Mouse (Mus musculus) layer of hippocampus, postnatal 36 days (tissue): ENCODE measurements around the gene Ldhb. TPM values are rescaled to one million over a fixed set of nuclear protein-coding genes. Genes with fewer than 3 reads are reported as not detected.
"Not testable (repeated sequence)": the region's sequence is repeated elsewhere in the genome, so short reads cannot be mapped to it uniquely, and the experiment has no call there.

Source experiments
- DNase-seq, 2 experiments: peaks; one replicate each; pipeline ENCODE4 v3.0.0; 2022
- total RNA-seq, 2 experiments: library from RNA; stranded (reverse); gene quantifications; 2 replicates each; pipeline ENCODE4 v1.2.3; 2021

The Ldhb gene
- 100 to 1,000 TPM; 518 to 567 TPM for total RNA-seq

GRCm38 (mm10) chr6:142507785-142508162 lies at the start of gene Ldhb:
Ldhb (minus strand) TSS chr6:142507957.
- DNase-seq: peak; percentile 90

DNA sequence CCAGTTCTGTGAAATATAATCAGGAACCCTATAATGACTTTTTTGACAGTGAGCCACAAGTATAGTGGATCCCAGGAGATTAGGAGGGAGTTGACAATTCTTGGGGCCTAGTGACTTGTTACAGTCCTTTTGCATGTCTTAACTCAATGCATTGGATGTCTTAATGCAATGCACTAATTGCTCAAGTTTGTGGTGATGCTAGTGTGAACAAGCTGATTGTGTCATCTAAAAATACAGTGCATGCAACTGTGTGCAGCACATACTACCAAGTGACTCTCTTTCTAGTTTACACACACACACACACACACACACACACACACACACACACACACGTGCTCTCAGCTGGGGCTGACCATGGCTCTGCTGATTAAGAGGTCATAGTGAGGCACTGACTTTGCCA lies 48.2 kb upstream of the Ldhb start:
- no peak for DNase-seq

DNA sequence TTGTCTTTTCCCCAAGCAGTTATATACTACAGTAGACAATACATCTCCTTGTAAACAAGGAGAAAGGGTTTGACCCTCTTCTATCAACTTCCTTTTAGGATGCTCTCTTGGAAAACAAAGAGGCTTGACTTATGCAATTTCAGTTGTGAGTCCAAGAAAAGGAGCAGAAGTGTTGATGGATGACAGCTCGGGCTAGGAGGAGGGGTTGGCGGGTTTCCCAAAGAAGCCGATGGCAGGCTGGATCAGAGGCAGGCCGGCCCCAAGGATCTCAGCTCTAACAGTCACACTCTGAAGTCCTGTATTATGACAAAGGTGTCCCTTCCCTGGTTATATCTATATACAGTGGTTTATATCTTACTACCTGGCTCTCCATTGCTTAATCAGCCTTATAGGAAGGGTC lies 43.7 kb upstream of the Ldhb start:
- DNase-seq: no peak

GRCm38 (mm10) chr6:142550871-142551270 lies 43.1 kb upstream of the Ldhb start:
- no peak for DNase-seq

GRCm38 (mm10) chr6:142548377-142548776 lies 40.6 kb upstream of the Ldhb start:
- no peak for DNase-seq

DNA sequence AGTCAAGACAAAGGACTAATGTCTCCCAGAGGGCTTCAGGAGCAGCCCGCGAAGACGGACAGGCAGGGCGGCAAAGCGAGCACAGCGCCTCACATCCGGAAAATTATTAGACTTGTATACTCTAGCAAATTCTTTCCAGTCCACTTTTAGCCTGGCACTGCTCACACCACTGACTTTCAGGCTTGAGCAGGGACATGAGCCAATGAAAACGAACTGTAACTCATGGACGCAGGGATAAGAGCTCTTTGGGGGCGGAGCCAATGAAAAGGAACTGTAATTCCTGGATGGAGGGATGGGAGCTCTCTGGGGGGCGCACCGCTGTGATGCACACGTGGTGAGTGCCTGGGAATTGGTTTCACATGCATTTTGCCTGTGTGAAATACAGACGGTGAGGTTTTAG lies 37.4 kb upstream of the Ldhb start:
- no peak for DNase-seq

GRCm38 (mm10) chr6:142543648-142544047 lies 35.9 kb upstream of the Ldhb start:
- DNase-seq: no peak

- no peak for DNase-seq
Measured at GRCm38 (mm10) chr6:142542800-142543175, 35.0 kb upstream of the Ldhb start.

GRCm38 (mm10) chr6:142542082-142542799 lies 34.5 kb upstream of the Ldhb start:
- DNase-seq: no peak

DNA sequence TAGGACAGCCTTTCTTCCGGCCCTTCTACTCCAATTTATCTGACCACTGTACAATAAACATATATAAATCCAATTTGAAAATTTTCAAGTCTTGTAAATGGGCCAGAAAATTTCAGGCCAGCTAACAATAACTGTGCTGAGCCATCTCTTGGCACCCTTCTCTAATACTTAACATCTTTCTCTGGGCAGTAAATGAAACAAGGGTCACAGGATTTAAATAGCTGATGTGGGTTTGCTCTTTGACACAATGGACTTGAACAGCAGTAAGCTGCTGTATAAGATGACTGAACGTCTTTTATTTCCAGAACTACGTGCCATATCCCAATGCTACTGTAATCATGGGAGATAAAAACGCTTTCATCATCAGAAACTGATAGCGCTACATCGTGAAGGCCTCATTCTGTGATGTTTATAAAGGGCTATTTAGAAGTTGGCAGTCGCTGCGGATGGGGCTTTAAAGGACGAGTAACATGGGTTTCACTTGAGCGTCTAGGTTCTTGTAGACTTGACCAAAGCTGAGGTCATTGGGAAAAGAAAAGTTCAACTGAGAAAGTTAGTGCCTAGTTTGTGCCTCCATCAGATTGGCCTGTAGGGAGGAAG lies 32.9 kb upstream of the Ldhb start:
- no peak for DNase-seq

DNA sequence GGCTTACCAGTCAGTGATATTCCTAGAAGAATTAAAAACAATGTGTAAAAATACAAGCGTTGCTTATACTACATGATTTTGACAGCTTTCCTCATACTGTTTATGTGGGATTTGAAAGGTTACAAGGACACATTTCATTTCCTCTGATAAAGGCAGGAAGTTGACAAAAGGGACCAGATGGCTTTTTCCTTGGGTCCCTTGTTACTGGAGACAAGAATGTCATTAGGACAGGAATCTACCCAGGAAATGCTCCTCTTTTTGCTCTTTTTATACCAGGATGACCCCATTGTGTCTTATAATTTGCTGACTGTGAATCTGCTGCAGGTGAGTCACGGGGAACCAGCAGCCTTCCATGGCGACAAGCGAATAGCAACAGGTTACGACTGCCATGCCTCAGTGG lies 32.4 kb upstream of the Ldhb start:
- no peak for DNase-seq

- DNase-seq: no peak
Measured at GRCm38 (mm10) chr6:142538503-142538902, 30.7 kb upstream of the Ldhb start.

- no peak for DNase-seq
Measured at GRCm38 (mm10) chr6:142533412-142533811, 25.7 kb upstream of the Ldhb start.

DNA sequence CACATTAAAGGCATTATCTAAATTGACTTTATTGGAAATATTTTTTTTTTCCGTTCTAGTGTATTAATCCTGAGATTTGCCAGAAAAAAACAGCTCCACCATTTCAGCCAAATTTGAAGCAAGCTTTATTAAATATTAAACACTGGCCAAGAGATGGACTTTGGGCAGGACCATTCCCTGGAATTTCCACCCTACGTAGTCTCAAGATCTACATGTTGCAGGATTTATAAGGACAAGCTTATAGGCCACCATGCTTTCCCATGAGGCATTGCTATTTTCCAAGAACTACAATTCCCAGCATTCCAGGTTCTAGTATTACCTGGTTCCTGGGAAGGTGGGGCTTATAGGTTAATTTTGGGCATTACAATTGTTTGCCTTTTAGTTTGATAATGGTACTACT lies 24.9 kb upstream of the Ldhb start:
- no peak for DNase-seq

GRCm38 (mm10) chr6:142532141-142532540 lies 24.4 kb upstream of the Ldhb start:
- DNase-seq: no peak

- DNase-seq: no peak
Measured at GRCm38 (mm10) chr6:142530378-142530777, 22.6 kb upstream of the Ldhb start.

DNA sequence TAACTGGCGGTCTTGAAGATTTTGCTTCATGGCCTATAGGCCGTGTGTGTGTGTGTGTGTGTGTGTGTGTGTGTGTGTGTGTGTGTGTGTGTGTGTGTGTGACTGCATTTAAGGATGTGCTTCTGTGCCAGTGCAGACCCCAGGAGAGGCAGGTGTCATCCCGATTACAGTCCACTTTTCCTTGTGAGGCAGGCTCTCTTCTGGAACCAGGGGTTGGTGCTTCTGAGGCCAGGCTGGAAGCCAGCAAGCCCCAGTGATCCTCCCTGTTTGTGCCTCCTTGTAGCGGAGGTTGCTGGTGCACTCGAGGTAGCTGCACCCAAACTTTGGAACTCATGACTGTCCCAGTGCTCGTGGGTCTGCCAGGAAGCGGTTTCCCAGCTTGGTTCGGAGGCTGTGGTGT lies 21.9 kb upstream of the Ldhb start:
- DNase-seq: no peak

DNA sequence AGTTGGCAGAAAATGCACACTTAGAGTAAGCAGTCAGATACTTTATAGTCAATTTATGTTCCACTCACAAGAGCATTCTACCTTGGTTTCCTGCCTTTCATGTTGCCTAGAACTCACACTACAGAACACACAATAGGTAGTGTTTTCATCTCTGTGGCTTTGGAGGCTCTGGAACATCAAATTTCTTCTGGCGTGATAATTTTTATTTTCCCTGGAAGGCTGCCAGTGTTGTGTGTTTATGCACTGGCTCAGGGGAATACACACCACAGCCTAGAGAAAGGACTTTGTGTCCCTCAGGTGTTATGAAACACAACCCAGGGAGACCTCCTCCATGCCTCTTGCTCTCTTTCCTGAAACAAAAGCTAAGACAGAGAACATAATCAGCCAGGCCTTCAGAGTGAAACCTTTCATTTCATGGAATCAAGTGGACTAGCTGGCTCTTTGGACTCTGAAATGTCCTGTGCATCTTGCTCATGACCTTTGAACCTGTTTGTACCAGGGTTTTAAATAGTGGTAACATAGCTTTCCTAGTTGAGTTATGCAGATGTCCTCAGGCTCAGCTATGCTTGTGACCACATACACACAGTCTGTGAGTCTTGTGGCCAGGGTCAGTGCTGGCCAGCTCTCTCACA lies 20.3 kb upstream of the Ldhb start:
- DNase-seq: no peak

GRCm38 (mm10) chr6:142524635-142525308 lies 17.0 kb upstream of the Ldhb start:
- peak; percentile 49 to 66 for DNase-seq

DNA sequence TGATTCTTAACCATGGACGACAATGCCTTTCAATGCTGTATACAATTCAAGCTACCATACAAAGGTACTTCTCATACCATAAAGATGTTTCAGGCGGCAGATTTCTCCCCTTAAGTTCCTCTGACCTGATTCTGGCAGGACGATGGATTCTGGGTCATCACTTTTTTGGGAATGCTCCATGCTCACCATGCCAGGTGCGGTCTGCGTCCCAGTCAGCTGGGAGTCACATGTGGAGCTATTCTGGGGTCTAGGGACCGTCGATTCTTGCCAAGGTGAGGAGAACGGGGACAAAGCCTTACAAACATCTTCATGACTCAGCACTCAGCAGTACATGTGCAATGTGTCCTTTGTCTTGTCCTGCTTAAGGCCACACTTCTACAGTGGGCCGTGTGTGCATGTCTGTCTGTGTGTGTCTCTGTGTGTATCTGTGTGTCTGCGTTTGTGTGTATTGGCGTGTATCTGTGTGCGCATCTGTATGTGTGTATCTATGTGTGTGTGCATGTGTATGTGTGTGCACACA lies 13.9 kb upstream of the Ldhb start:
- DNase-seq: no peak

DNA sequence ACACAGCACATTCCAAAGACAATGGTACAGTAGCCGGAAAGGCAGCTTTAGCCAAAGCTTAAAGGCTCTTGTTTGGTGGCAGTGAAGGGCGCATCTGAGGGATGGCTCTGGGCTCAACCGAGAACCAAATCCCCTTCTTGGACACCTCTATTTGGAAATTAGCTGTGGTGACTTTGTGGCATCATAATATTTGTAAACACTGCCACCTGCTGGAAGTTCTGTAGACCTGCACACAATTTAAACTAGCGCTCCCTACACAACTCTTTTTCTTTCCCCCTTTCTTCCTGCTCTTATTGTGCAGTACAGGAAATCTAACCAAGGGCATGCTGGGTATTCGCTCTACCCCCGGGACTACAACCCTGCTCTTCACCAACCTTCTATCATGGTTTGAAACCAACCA lies 11.4 kb upstream of the Ldhb start:
- peak in 1 of 2 experiments; percentile 18 for DNase-seq

- not testable (repeated sequence) for DNase-seq
Measured at GRCm38 (mm10) chr6:142515379-142515778, 7.6 kb upstream of the Ldhb start.

GRCm38 (mm10) chr6:142514912-142515311 lies 7.2 kb upstream of the Ldhb start:
- DNase-seq: peak; percentile 59 to 63
